Mouse (Mus musculus) lung, postnatal 36 days (tissue): ENCODE measurements at regions not wholly inside any gene's neighbourhood (a gene's known extent, or its start where the extent isn't known, plus 50 kb on each side); places are given as distances from the start of the nearest gene placed in this dataset.
"Not testable (repeated sequence)": the region's sequence is repeated elsewhere in the genome, so short reads cannot be mapped to it uniquely, and the experiment has no call there.

Experiments
- DNase-seq: peaks from one replicate; pipeline ENCODE4 v3.0.0; 2022; ENCODE audit warnings: mixed read lengths

- peak; percentile 21 for DNase-seq
Observed at GRCm38 (mm10) chr12:18207941-18208340, 306.4 kb upstream of the 5730507C01Rik start.

GRCm38 (mm10) chr12:18216432-18216926, 297.8 kb upstream of the 5730507C01Rik start:
- not testable (repeated sequence) for DNase-seq

DNA sequence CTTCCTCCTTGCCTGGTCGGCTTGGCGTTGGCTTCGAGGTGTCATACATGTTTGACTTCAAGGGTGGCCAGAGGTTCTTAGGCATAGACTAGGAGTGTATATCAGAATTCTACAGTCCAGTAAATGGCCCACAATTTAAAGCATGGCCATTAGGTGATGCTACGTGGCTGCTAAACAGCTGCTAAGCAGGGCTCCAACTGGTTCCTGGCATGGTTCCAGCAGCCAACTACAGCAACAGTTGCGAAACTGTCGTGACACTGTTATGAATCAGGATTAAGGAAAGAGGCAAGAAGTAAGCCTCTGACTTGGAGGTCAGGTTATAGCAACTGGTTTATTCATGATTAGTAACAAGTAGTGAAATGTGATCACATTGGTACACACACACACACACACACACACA, 289.8 kb upstream of the 5730507C01Rik start:
- no peak for DNase-seq

GRCm38 (mm10) chr12:18226691-18227090, 287.6 kb upstream of the 5730507C01Rik start:
- no peak for DNase-seq

- DNase-seq, result not testable (repeated sequence)
Observed at GRCm38 (mm10) chr12:18231896-18232295, 282.4 kb upstream of the 5730507C01Rik start.

GRCm38 (mm10) chr12:18236330-18236729, 278.0 kb upstream of the 5730507C01Rik start:
- not testable (repeated sequence) for DNase-seq

- DNase-seq, result no peak
Observed at GRCm38 (mm10) chr12:18237549-18237948, 276.8 kb upstream of the 5730507C01Rik start.
